Mouse (Mus musculus): ENCODE results near the gene Man2b1.
"Not testable (repeated sequence)": the region's sequence is repeated elsewhere in the genome, so short reads cannot be mapped to it uniquely, and the experiment has no call there.

Gene Man2b1

GRCm38 (mm10) chr8:85119052-85119981, 36.2 kb downstream of the Man2b1 start:
- DNase-seq (ENCODE audit: low spot score in 2 of 2), result peak in 1 of 2 experiments; percentile 33

GRCm38 (mm10) chr8:85120251-85120650, 37.2 kb downstream of the Man2b1 start:
- not testable (repeated sequence) for DNase-seq (ENCODE audit: low spot score in 2 of 2)

- no peak for DNase-seq (ENCODE audit: low spot score in 2 of 2)
Measured at GRCm38 (mm10) chr8:85122995-85123394, 39.9 kb downstream of the Man2b1 start, which contains the start of gene Zfp791. TSS of gene Zfp791 (minus strand) at chr8:85123095.

GRCm38 (mm10) chr8:85123691-85124090, 40.6 kb downstream of the Man2b1 start:
- DNase-seq (ENCODE audit: low spot score in 2 of 2), result no peak

- DNase-seq (ENCODE audit: low spot score in 2 of 2), result no peak
Measured at GRCm38 (mm10) chr8:85132335-85132734, 49.3 kb downstream of the Man2b1 start.

- not testable (repeated sequence) for DNase-seq (ENCODE audit: low spot score in 2 of 2)
Measured at GRCm38 (mm10) chr8:85135690-85136089, 52.6 kb downstream of the Man2b1 start.

GRCm38 (mm10) chr8:85142516-85142915, 59.4 kb downstream of the Man2b1 start:
- DNase-seq (ENCODE audit: low spot score in 2 of 2), result no peak
